Mouse (Mus musculus) hindbrain, embryonic 12.5 days (tissue): ENCODE results near the gene Hspa1a. TPM values are rescaled to one million over a fixed set of nuclear protein-coding genes. Genes with fewer than 3 reads are reported as not detected.
A peak's percentile ranks its signal among the peaks of the same experiment; 100 is the strongest.
"Not testable (repeated sequence)": the region's sequence is repeated elsewhere in the genome, so short reads cannot be mapped to it uniquely, and the experiment has no call there.

Experiments used
- ATAC-seq: fragments of 200-750 bp; cut with Nextera tagmentation; 2 replicates; pipeline ENCODE4 v1.8.0; 2017; ENCODE audit warnings: moderate TSS enrichment; ENCODE audit not compliant: low FRiP score
- H3K27ac ChIP-seq: fragments of 300-500 bp; sonication (generic); 2 replicates; pipeline ENCODE4 v1.5.1; 2016; ENCODE audit warnings: mild to moderate bottlenecking
- H3K27me3 ChIP-seq: fragments of 300-500 bp; sonication (generic); 2 replicates; pipeline ENCODE4 v1.6.1; 2016; ENCODE audit warnings: mild to moderate bottlenecking
- H3K36me3 ChIP-seq: fragments of 300-500 bp; sonication (generic); 2 replicates; pipeline ENCODE4 v1.6.1; 2016; ENCODE audit warnings: mild to moderate bottlenecking
- H3K4me1 ChIP-seq: fragments of 300-500 bp; sonication (generic); 2 replicates; pipeline ENCODE4 v1.6.1; 2016
- H3K4me2 ChIP-seq: fragments of 300-500 bp; sonication (generic); replicated peaks from 2 replicates; pipeline ENCODE4 v1.6.1; 2016; ENCODE audit warnings: mild to moderate bottlenecking
- H3K4me3 ChIP-seq: fragments of 300-500 bp; sonication (generic); 2 replicates; pipeline ENCODE4 v1.5.1; 2016; ENCODE audit warnings: mild to moderate bottlenecking
- H3K9ac ChIP-seq: fragments of 300-500 bp; sonication (generic); 2 replicates; pipeline ENCODE4 v1.6.1; 2016; ENCODE audit warnings: mild to moderate bottlenecking, moderate library complexity
- H3K9me3 ChIP-seq: fragments of 300-500 bp; sonication (generic); replicated peaks from 2 replicates; pipeline ENCODE4 v1.6.1; 2016; ENCODE audit warnings: mild to moderate bottlenecking
- WGBS: fragments of 180-500 bp; shearing (Covaris S2); methylation state at CpG from one replicate; pipeline ENCODE4 v1.1.7; 2016; 5-methylcytosine and 5-hydroxymethylcytosine counted together
- polyA plus RNA-seq: library from polyadenylated mRNA; unstranded; fragments of >200 nt; fragmentation: Nextera tagmentation; extraction: Ambion mirVana; gene quantifications from 2 replicates; pipeline ENCODE4 v1.2.1, GENCODE M21; 2016

Gene Hspa1a
- 2.2 and 3.1 TPM in 2 replicates for polyA plus RNA-seq

DNA sequence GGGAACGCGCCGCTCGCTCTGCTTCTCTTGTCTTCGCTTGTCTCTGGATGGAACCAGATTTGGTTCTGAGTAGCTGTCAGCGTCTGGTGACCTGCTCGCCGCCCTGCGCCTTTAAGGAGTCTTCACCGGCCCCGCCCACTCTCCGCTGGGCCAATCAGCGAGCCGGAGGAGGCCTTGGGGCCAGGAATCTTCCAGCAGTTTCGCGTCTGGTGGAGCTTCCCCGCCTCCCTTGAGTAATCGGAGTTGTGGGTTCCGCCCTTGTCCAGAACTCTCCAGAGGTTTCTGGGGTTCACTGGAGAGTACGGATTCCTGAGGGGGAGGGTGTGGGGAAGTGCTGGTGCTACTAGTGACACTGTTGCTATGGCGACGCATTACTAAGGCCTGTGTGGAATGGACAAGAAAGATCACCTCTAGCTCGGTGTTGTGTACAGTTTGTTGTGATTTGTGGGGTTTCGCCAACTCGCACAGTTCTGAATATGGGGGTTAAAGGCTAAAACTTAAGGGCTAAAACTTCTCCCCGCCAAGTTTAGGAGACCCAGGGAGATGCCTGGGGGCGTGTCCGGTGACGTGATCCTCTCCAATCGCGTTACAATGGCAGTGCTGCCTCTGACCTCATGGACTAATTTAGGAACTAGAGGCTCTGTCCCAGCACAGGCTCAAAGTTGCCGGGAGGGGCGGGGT, at the start of gene Hspa1a, which contains the start of gene Hspa1l:
Gene Hspa1a, minus strand, starts transcription at position 88 of the 681 bp plus-strand sequence.
Gene Hspa1l, plus strand, starts transcription at position 635 of the 681 bp plus-strand sequence.
- not testable (repeated sequence) for H3K9me3 ChIP-seq, H3K4me1 ChIP-seq, H3K27ac ChIP-seq, H3K36me3 ChIP-seq
- WGBS, result under 1% methylated on average over 33 of the region's 33 CpGs
- Histone ChIP-seq H3K4me3 (peak within 1 kb of the TSS; percentile 37), H3K27me3 (peaks cover 46% of the 10 kb centered on the region), H3K4me2 (peak within 1 kb of the TSS; percentile 74), H3K9ac (peak within 1 kb of the TSS; percentile 15; the same call in 1 of the 2 replicates)
- ATAC-seq, result peak; percentile 93

DNA sequence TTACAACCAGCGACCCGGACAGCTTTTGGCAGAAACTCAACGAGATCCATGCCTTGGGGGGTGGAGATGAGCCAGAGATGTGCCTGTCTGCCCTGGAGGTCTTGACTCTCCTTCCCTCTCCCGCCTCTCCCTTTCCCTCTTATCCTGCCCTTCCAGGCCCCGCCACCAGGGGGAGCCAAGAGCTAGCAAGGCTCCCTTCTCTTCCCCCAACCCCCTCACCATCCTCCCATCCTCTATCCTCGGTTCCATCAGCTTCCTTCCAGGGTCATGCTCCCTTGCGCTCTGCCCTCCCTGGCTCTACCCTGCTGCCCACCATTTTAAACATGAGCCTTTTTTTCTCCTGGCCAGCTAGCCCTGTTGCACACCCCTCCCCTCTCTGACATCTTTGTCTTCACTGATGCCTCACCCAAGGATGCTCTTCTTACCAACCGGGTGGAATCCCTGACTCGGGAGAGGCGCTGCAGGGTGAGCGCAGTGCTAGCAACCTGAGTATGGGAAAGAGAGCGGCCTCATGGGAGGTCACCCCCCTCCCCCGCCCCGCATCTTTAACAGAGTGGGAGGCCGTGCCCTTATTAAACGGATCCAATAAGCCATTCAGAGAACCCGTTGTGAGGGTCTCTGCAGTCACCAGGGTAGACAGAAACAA, 49.3 kb upstream of the Hspa1a start:
- peaks cover 18% of the 10 kb centered on the region for H3K4me1 ChIP-seq
- H3K27ac ChIP-seq, result peak overlapping the region; percentile 6; the same call in 1 of the 2 replicates
- WGBS, result 6% methylated on average over 17 of the region's 17 CpGs
- no peaks in the 10 kb centered on the region for H3K9me3 ChIP-seq
- peaks cover 14% of the 10 kb centered on the region for H3K36me3 ChIP-seq
- peak; percentile 58 for ATAC-seq
- no peak overlapping the region for H3K9ac ChIP-seq
- H3K4me2 ChIP-seq, result peak overlapping the region; percentile 9; the same call in 1 of the 2 replicates
- no peak overlapping the region for H3K4me3 ChIP-seq
- H3K27me3 ChIP-seq, result no peaks in the 10 kb centered on the region; the same call in 1 of the 2 replicates

DNA sequence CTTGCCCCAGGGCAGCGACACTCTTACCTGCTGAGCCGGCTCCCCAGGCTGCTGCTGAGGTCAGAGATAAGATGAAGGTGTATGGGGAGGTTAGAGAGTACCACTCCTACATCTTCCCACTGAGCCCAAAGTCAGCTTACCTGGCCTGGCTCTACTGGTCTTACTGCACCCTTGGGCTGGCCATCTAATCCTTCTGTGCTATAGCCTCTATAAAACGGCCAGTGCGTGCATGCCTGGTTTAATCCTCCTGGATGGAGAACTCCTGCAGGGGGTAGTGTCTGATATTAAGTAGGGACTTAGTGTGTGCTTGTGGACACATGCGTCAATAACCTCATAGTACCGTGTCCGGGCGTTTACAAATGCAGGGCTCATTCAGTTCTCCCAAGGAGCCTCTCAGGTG, 48.6 kb upstream of the Hspa1a start:
- WGBS, result 92% methylated on average over 8 of the region's 8 CpGs
- Histone ChIP-seq H3K9ac (no peak overlapping the region), H3K4me2 (no peak overlapping the region), H3K9me3 (no peaks in the 10 kb centered on the region), H3K27ac (no peak overlapping the region), H3K4me1 (peaks cover 14% of the 10 kb centered on the region), H3K27me3 (no peaks in the 10 kb centered on the region; the same call in 1 of the 2 replicates), H3K4me3 (no peak overlapping the region), H3K36me3 (peaks cover 22% of the 10 kb centered on the region)
- no peak for ATAC-seq

DNA sequence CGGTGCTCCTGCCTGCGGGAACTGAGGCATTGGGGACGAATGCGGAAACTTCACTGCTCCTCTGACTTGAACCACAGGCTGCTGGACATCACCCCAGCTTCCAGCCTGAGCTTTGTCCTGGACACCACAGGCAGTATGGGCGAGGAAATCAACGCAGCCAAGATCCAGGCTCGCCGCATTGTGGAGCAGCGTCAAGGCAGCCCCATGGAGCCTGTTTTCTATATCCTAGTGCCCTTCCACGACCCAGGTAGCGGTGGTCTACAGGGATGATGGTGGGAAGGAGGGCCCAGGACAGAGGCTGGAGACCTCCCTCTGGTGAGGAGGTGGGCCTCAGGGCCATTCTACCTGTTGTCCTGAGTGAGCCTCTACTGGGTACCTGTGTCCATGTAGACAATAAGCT, 47.9 kb upstream of the Hspa1a start:
- WGBS, result 72% methylated on average over 11 of the region's 11 CpGs
- no peak overlapping the region for H3K4me3 ChIP-seq
- H3K9ac ChIP-seq, result no peak overlapping the region
- no peak overlapping the region for H3K27ac ChIP-seq
- ATAC-seq, result no peak
- H3K4me1 ChIP-seq, result peaks cover 14% of the 10 kb centered on the region
- H3K9me3 ChIP-seq, result no peaks in the 10 kb centered on the region
- H3K27me3 ChIP-seq, result no peaks in the 10 kb centered on the region; the same call in 1 of the 2 replicates
- no peak overlapping the region for H3K4me2 ChIP-seq
- peaks cover 28% of the 10 kb centered on the region for H3K36me3 ChIP-seq

DNA sequence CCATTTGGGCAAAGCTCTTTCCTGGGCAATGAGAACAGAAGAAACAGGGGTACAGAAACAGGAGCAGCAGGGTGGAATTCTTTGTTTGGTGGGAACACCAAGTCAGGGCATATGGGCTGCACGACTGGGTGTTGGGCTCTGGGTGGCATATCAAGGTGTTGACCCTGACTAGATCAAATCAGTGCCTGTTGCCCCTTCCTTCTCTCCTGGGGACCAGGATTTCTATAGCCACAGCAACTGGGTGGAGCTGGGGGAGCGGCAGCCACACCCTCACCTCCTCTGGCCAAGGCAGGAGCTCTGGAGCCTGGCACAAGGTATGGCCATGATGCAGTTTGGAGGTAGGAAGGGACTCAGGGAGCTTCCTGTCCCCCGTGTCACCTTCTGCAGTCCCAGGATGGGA, 46.2 kb upstream of the Hspa1a start:
- Histone ChIP-seq H3K9me3 (no peaks in the 10 kb centered on the region), H3K36me3 (peaks cover 45% of the 10 kb centered on the region)

DNA sequence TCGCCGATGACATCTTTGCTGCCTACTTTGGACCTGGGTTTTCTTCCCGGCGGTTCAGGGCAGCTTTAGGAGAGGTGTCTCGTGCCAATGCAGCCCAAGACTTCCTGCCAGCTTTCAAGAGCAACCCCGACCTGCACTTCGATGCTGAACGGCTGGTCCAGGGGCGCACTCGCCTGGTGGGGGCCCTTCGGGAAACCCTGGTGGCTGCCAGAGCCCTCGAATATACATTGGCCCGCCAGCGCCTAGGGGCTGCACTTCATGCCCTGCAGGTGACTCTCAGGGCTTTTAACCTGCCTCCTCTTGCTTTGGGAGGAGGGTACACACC, 45.7 kb upstream of the Hspa1a start:
- WGBS, result 77% methylated on average over 14 of the region's 14 CpGs
- no peak overlapping the region for H3K9ac ChIP-seq
- no peak overlapping the region for H3K27ac ChIP-seq
- peaks cover 50% of the 10 kb centered on the region for H3K36me3 ChIP-seq
- no peak for ATAC-seq
- no peaks in the 10 kb centered on the region for H3K27me3 ChIP-seq
- no peak overlapping the region for H3K4me2 ChIP-seq
- no peaks in the 10 kb centered on the region for H3K9me3 ChIP-seq
- H3K4me3 ChIP-seq, result no peak overlapping the region
- peaks cover 14% of the 10 kb centered on the region for H3K4me1 ChIP-seq

More for the DNA sequence above, 46.2 kb upstream of the Hspa1a start:
- Histone ChIP-seq H3K4me3 (no peak overlapping the region), H3K27ac (no peak overlapping the region), H3K27me3 (no peaks in the 10 kb centered on the region), H3K4me2 (no peak overlapping the region), H3K4me1 (peaks cover 14% of the 10 kb centered on the region), H3K9ac (no peak overlapping the region)
- WGBS, result 78% methylated on average over 3 of the region's 3 CpGs
- ATAC-seq, result no peak

DNA sequence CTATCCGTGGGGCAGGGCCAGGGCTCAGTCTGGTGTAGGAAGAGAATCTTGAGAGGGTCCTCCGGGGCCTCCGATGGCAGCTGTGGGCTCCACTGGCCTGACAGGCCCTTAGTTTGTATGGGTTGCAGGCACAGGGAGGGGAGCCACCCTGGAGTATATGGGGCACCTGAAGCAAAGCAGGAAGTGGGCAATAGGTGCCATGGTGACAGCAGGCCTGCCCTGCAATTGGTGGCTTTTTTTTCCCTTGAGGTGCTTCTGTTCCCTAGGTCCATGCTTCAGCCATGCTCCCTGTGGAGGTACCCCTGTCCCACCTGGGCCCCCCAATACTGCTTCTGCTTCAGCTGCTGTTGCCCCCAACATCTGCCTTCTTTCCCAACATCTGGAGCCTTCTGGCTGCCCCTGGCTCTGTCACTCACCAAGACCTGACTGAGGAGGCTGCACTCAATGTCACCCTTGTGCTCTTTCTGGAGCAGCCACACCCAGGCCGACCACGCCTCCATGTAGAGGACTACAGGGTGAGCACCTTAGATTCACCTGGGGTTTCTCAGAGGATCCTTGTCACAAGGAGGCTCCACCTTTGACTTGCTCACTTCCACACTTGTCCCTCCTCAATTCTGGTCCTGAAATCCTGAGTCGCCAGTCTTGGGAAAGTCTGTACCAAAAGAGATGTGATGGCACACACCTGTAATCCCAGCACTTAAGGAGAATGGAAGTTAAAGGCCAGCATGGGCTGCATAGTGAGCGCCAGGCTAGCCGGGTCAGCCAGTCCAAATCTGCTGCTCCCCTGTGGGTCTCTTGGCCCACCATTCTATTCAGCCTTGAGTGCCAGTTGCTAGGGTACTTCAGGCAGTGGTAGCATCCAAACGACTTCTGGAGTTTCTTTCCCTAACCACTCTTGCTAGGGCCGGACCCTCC, 45.1 kb upstream of the Hspa1a start:
- no peak overlapping the region for H3K4me2 ChIP-seq
- H3K9me3 ChIP-seq, result no peaks in the 10 kb centered on the region
- peaks cover 14% of the 10 kb centered on the region for H3K4me1 ChIP-seq
- H3K27me3 ChIP-seq, result no peaks in the 10 kb centered on the region
- H3K4me3 ChIP-seq, result no peak overlapping the region
- no peak overlapping the region; the same call in 1 of the 2 replicates for H3K9ac ChIP-seq
- H3K36me3 ChIP-seq, result peaks cover 57% of the 10 kb centered on the region
- ATAC-seq, result no peak
- 84% methylated on average over 10 of the region's 10 CpGs for WGBS
- H3K27ac ChIP-seq, result peak overlapping the region; percentile 23; the same call in 1 of the 2 replicates

DNA sequence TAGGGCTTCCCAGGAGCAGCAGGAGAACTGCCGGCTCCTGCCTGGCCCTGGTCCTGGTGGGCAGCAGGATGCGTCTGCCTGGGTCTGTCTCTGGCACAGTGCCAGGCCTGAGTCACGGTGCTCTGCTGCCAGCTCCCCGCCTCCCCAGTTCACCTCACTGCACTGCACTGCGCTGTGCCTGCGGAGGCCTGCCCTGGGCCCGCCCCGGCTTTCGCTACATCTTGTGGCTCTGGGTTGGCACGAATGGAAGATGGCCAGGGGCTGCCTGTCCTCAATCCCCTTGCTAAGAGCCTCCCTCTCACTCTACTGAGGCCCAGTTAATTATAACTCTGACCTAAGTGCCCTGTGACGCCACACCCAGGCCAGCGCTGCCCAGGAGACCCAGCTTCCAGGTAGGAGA, 44.4 kb upstream of the Hspa1a start, which contains the start of gene Vwa7:
Gene Vwa7, plus strand, starts transcription at position 204 of the 400 bp plus-strand sequence.
- no peaks in the 10 kb centered on the region for H3K27me3 ChIP-seq
- no peak within 1 kb of the TSS for H3K4me3 ChIP-seq
- peaks cover 9% of the 10 kb centered on the region for H3K4me1 ChIP-seq
- 66% methylated on average over 12 of the region's 12 CpGs for WGBS
- H3K9ac ChIP-seq, result no peak within 1 kb of the TSS; the same call in 1 of the 2 replicates
- no peaks in the 10 kb centered on the region for H3K9me3 ChIP-seq
- peaks cover 63% of the 10 kb centered on the region for H3K36me3 ChIP-seq
- H3K27ac ChIP-seq, result peak within 1 kb of the TSS; percentile 23; the same call in 1 of the 2 replicates
- H3K4me2 ChIP-seq, result 0 out of 2 replicates have a peak within 1 kb of the TSS, but pooled peaks have one; percentile 2
- peak; percentile 44; the same call in 1 of the 2 replicates for ATAC-seq

DNA sequence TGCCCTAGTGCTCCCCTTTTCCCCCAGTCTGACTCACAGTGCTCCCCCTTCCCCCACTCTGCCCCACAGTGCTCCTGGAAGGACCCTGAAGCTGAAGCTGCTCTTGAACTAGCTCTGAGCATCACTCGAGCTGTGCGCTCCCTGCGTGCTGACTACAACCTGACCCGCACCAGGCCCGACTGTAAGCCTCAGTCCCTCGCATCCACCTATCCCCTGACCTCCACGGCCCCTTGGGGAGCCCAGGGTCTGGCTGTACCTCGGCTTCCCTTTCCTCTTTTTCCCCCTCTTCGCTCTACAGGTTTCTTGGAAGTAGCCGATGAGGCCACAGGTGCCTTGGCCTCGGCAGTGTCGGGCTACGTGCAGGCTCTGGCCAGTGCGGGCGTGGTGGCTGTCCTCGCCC, 43.3 kb upstream of the Hspa1a start:
- Histone ChIP-seq H3K27ac (no peak overlapping the region), H3K4me1 (peaks cover 4% of the 10 kb centered on the region; the same call in 1 of the 2 replicates), H3K27me3 (no peaks in the 10 kb centered on the region), H3K4me3 (no peak overlapping the region), H3K9me3 (no peaks in the 10 kb centered on the region), H3K4me2 (no peak overlapping the region), H3K9ac (no peak overlapping the region), H3K36me3 (peaks cover 74% of the 10 kb centered on the region)
- WGBS, result 92% methylated on average over 16 of the region's 16 CpGs
- ATAC-seq, result no peak

DNA sequence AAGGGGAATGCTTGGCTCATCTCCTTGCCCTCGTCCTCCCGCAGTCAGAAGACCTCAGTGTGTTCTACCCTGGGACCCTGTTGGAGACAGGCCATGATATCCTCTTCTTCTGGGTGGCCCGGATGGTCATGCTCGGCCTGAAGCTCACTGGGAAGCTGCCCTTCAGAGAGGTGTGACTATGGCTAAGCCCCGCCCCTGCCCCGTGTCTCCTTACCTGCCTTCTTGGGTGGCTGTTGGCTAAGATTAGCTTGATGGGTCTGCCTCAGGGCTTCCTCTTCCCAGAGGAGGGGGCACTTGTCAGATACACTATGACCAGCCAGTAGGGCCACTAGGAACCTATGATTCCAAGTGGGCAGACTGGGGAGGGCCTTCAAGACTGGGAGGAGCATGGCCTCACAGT, 41.3 kb upstream of the Hspa1a start:
- 93% methylated on average over 6 of the region's 6 CpGs for WGBS
- no peak overlapping the region for H3K27ac ChIP-seq
- H3K9ac ChIP-seq, result no peak overlapping the region
- no peak for ATAC-seq
- peaks cover 95% of the 10 kb centered on the region for H3K36me3 ChIP-seq
- peaks cover 4% of the 10 kb centered on the region; the same call in 1 of the 2 replicates for H3K4me1 ChIP-seq
- H3K4me3 ChIP-seq, result no peak overlapping the region
- H3K9me3 ChIP-seq, result no peaks in the 10 kb centered on the region
- H3K4me2 ChIP-seq, result no peak overlapping the region
- no peaks in the 10 kb centered on the region for H3K27me3 ChIP-seq

DNA sequence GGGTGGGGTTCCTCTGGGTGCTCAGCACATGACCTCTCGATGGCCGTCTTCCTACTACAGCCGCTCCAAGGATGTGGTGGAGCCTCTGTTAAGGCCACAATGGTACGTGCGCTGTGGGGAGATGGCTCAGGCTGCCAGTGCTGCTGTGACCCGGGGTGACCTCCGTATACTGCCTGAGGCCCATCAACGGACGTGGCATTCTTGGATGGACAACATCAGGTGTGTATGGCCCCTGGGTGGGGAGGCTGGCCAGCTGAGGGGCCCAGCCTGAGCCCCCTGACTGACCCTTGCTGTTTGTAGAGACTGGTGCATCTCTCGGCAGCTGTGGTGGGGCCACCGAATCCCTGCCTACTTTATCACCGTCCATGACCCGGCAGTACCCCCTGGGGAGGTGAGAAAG, 40.5 kb upstream of the Hspa1a start:
- Histone ChIP-seq H3K27ac (no peak overlapping the region), H3K4me1 (peaks cover 4% of the 10 kb centered on the region; the same call in 1 of the 2 replicates), H3K4me3 (no peak overlapping the region), H3K9me3 (no peaks in the 10 kb centered on the region), H3K4me2 (no peak overlapping the region), H3K27me3 (no peaks in the 10 kb centered on the region), H3K9ac (no peak overlapping the region), H3K36me3 (peaks cover 99% of the 10 kb centered on the region)
- 92% methylated on average over 13 of the region's 13 CpGs for WGBS
- ATAC-seq, result no peak

DNA sequence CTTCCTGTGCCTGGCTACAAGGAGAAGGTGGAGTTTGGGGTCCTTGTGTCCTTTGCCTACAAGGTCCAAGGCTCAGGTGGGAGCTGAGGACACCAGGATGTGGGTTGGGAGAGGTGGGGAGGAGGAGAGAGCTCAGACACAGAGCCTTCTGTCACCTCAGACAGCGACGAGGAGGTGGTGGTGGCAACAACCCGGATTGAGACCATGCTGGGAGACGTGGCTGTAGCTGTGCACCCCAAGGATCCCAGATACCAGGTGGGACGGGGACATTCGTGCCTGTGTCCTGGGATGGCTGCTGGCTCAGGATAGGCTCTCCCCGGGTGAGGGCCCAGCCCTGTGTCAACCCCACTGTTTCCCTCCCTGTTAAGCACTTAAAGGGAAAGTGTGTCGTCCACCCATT, 39.5 kb upstream of the Hspa1a start:
- Histone ChIP-seq H3K27ac (no peak overlapping the region), H3K9ac (no peak overlapping the region), H3K27me3 (no peaks in the 10 kb centered on the region), H3K36me3 (peaks cover 100% of the 10 kb centered on the region), H3K4me3 (no peak overlapping the region), H3K4me1 (peaks cover 2% of the 10 kb centered on the region; the same call in 1 of the 2 replicates), H3K4me2 (no peak overlapping the region), H3K9me3 (no peaks in the 10 kb centered on the region)
- ATAC-seq, result no peak
- WGBS, result 88% methylated on average over 8 of the region's 8 CpGs
